Mouse (Mus musculus) heart, postnatal 0 days (tissue): ENCODE results near the gene Tlx2.

Experiments
- CTCF ChIP-seq: IDR thresholded peaks from 2 replicates; pipeline ENCODE4 v1.5.1; 2016; ENCODE audit warnings: antibody characterized with exemption, control low read depth, low read depth
- EP300 ChIP-seq: IDR thresholded peaks from 2 replicates; pipeline ENCODE4 v1.6.1; 2016; ENCODE audit warnings: antibody characterized with exemption, low read depth

GRCm38 (mm10) chr6:83058725-83059124, 11.4 kb downstream of the Tlx2 start:
- TF ChIP-seq CTCF (no peak), EP300 (no peak)
